Mouse (Mus musculus) liver, embryonic 15.5 days (tissue): Measurements from ENCODE around the gene Osbpl10. TPM values are rescaled to one million over a fixed set of nuclear protein-coding genes. Genes with fewer than 3 reads are reported as not detected.

Experiments
- ATAC-seq: fragments of 200-750 bp; cut with Nextera tagmentation; 2 replicates; pipeline ENCODE4 v1.8.0; 2017; ENCODE audit warnings: moderate number of reproducible peaks, mild to moderate bottlenecking, moderate library complexity; ENCODE audit not compliant: insufficient read depth
- H3K27ac ChIP-seq: fragments of 300-500 bp; sonication (generic); replicated peaks from 2 replicates; pipeline ENCODE4 v1.5.1; 2015; ENCODE audit warnings: mild to moderate bottlenecking, inconsistent platforms
- H3K27me3 ChIP-seq: fragments of 300-500 bp; sonication (generic); 2 replicates; pipeline ENCODE4 v1.6.1; 2015; ENCODE audit warnings: mild to moderate bottlenecking, inconsistent platforms
- H3K36me3 ChIP-seq: fragments of 300-500 bp; sonication (generic); replicated peaks from 2 replicates; pipeline ENCODE4 v1.6.1; 2015; ENCODE audit warnings: moderate library complexity, mild to moderate bottlenecking, inconsistent platforms
- H3K4me1 ChIP-seq: fragments of 300-500 bp; sonication (generic); replicated peaks from 2 replicates; pipeline ENCODE4 v1.6.1; 2015; ENCODE audit warnings: inconsistent platforms
- H3K4me2 ChIP-seq: fragments of 300-500 bp; sonication (generic); 2 replicates; pipeline ENCODE4 v1.6.1; 2015; ENCODE audit warnings: moderate library complexity, mild to moderate bottlenecking, inconsistent platforms
- H3K4me3 ChIP-seq: fragments of 300-500 bp; sonication (generic); replicated peaks from 2 replicates; pipeline ENCODE4 v1.5.1; 2015; ENCODE audit warnings: mild to moderate bottlenecking, inconsistent platforms
- H3K9ac ChIP-seq: fragments of 300-500 bp; sonication (generic); 2 replicates; pipeline ENCODE4 v1.6.1; 2015; ENCODE audit warnings: moderate library complexity, mild to moderate bottlenecking, inconsistent platforms
- H3K9me3 ChIP-seq: fragments of 300-500 bp; sonication (generic); replicated peaks from 2 replicates; pipeline ENCODE4 v1.6.1; 2016; ENCODE audit warnings: inconsistent platforms
- WGBS: fragments of 180-500 bp; shearing (Covaris S2); methylation state at CpG from one replicate; pipeline ENCODE4 v1.1.7; 2015; ENCODE audit warnings: mixed read lengths; ENCODE audit not compliant: insufficient replicate concordance; 5-methylcytosine and 5-hydroxymethylcytosine counted together
- polyA plus RNA-seq: library from polyadenylated mRNA; unstranded; fragments of >200 nt; fragmentation: Nextera tagmentation; extraction: Ambion mirVana; gene quantifications from 2 replicates; pipeline ENCODE4 v1.2.1, GENCODE M21; 2015

The Osbpl10 gene
- polyA plus RNA-seq, 1 experiment from 2014 or later = 0.12 TPM

DNA sequence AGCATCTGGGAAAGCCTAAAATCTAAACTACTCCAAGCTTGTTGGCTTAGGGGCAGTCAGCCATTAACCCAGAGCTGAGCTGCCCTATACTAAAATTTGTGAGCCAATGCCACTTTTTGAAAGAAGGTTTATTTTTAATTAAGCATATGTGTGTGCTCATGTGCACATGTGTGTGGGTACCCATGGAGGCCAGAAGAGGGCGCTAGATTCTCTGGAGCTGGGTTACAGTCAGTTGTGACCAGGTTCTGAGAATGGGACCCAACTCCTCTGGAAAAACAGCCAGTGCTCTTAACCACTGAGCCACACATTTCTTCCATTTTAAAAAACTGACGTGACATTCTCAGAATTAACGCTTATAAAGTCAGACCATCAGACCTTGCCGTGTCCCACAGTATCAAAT is 119.0 kb downstream of the Osbpl10 start:
- H3K36me3 ChIP-seq = no peaks in the 10 kb centered on the region

DNA sequence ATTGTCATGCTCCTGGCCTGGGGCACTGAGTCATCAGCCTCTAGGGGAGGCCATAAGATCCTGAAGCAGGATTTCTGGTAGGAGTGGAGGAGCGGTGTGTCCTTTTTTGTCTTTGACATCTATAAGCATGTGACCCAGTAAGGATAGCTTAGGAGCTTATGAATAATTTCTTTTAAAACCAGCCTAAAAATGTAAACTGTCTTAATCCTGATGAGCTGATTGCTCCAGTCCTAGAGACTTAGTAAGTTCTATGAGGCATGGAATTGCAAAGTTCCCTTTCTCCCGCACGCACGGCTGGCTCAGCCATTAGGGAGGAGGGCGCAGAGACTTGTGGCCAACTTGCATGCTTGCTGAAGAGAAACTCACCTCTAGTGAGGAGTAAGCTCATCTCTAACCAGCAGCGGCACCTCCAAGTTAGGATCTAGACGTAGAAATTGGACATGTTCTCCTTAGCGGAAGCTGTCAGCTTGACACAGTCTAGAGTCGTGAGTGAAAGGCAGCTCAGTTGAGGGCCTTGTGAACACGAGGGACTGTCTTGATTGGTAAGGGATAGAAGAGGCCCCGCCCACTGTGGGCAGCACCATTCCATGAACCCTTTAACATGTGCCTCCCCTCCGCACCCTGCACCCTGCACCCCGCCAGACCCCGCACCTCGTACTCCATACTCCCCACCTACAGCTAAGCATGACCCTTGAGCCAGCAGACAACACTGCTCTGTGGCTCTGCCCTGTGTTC is 122.0 kb downstream of the Osbpl10 start:
- H3K36me3 ChIP-seq = no peaks in the 10 kb centered on the region
- WGBS = 71% methylated on average over 15 of the region's 15 CpGs

More for the DNA sequence above, 119.0 kb downstream of the Osbpl10 start:
- Histone ChIP-seq H3K27ac (no peak overlapping the region), H3K4me2 (no peak overlapping the region), H3K4me1 (no peaks in the 10 kb centered on the region), H3K4me3 (no peak overlapping the region), H3K27me3 (0 out of 2 replicates have a peak, but pooled peaks cover 4% of the 10 kb centered on the region), H3K9me3 (no peaks in the 10 kb centered on the region), H3K9ac (no peak overlapping the region)
- WGBS = 70% methylated on average over 4 of the region's 4 CpGs
- ATAC-seq = no peak

GRCm38 (mm10) chr9:115107430-115107829 is 129.1 kb downstream of the Osbpl10 start:
- H3K36me3 ChIP-seq = no peaks in the 10 kb centered on the region
- WGBS = 83% methylated on average over 7 of the region's 7 CpGs
- no peak overlapping the region for H3K9ac ChIP-seq
- H3K4me1 ChIP-seq = no peaks in the 10 kb centered on the region
- H3K9me3 ChIP-seq = no peaks in the 10 kb centered on the region
- no peak overlapping the region for H3K4me2 ChIP-seq
- H3K27ac ChIP-seq = no peak overlapping the region
- H3K27me3 ChIP-seq = no peaks in the 10 kb centered on the region
- ATAC-seq = no peak
- H3K4me3 ChIP-seq = no peak overlapping the region

More for the DNA sequence above, 122.0 kb downstream of the Osbpl10 start:
- Histone ChIP-seq H3K9ac (no peak overlapping the region), H3K4me2 (no peak overlapping the region), H3K4me1 (no peaks in the 10 kb centered on the region), H3K27me3 (0 out of 2 replicates have a peak, but pooled peaks cover 4% of the 10 kb centered on the region), H3K27ac (no peak overlapping the region), H3K9me3 (no peaks in the 10 kb centered on the region), H3K4me3 (no peak overlapping the region)
- no peak for ATAC-seq

DNA sequence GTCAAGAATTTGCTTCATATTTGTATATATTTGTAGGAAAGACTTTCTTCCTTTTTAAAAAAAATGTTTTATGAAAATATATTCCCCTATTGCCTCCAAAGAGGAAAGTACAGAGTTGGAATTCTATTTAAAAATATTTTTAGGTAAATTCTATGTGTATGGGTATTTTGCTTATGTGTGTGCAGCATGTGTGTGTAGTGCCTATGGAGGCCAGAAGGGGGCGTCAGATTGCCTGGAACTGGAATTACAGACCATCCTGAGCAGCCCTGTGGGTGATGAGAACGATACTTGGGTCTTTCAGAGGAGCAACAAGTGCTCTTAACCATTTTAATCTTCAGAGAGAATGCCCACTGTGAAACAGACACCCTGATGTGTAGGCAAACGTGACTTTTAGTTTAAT is 132.3 kb downstream of the Osbpl10 start:
- Histone ChIP-seq H3K4me2 (no peak overlapping the region), H3K27ac (no peak overlapping the region), H3K9me3 (no peaks in the 10 kb centered on the region), H3K4me3 (no peak overlapping the region), H3K36me3 (no peaks in the 10 kb centered on the region), H3K4me1 (no peaks in the 10 kb centered on the region), H3K9ac (no peak overlapping the region), H3K27me3 (no peaks in the 10 kb centered on the region)
- ATAC-seq = no peak
- WGBS = 47% methylated on average over 3 of the region's 3 CpGs

GRCm38 (mm10) chr9:115117314-115117713 is 138.9 kb downstream of the Osbpl10 start:
- no peak for ATAC-seq
- no peak overlapping the region for H3K4me3 ChIP-seq
- 58% methylated on average over 10 of the region's 10 CpGs for WGBS
- H3K36me3 ChIP-seq = no peaks in the 10 kb centered on the region
- H3K4me1 ChIP-seq = no peaks in the 10 kb centered on the region
- H3K27ac ChIP-seq = no peak overlapping the region
- no peaks in the 10 kb centered on the region for H3K9me3 ChIP-seq
- H3K27me3 ChIP-seq = no peaks in the 10 kb centered on the region
- H3K4me2 ChIP-seq = no peak overlapping the region
- H3K9ac ChIP-seq = no peak overlapping the region

DNA sequence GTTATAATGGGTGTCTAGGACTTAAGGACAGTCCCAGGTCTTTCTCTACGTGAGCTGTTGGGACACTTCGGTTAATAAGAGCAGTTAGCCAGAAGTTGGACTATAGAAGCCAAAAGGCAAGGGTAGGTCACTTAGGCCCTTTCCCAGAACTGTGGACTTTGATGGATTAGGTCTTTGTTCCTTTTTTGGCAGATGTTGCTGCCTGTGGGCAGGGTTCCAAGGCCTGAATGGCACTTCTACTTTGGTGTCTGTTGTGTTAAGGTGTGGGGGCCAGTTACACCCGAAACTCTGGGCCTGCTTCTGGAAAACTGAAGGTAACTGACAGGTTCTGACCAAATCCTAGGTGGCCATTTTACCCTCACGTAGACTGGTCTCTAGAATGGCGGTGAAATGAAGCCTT is 141.9 kb downstream of the Osbpl10 start:
- Histone ChIP-seq H3K27ac (no peak overlapping the region), H3K27me3 (no peaks in the 10 kb centered on the region), H3K4me1 (no peaks in the 10 kb centered on the region), H3K4me2 (no peak overlapping the region), H3K36me3 (no peaks in the 10 kb centered on the region), H3K9ac (no peak overlapping the region), H3K4me3 (no peak overlapping the region), H3K9me3 (no peaks in the 10 kb centered on the region)
- WGBS = 75% methylated on average over 5 of the region's 5 CpGs
- no peak for ATAC-seq

DNA sequence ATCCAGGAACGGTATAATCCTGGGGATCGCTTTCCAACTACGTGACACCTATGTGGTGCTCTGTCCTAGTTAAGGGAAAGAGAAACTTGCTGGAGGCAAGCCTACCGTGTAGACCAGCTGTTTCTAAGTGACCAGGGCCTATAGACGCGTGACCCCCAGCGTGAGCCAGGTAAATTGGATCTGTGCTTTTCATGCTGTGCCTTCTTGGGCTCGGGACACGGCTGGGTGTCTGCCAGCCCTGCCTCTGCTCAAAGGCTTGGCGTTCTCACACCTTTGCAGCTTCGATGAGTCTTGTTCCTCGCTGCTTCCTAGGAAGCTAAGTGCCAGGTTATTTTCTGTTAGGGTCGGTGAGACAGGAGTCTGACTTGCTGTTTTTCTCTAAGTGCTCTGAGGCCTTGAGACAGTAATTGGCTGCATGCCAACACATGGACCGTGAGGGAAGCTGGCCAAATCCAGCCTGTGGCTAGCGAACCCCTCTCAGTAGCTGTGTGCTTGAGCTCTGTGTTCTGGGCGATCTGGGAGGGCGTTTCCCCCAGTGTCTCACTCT is 142.4 kb downstream of the Osbpl10 start:
- Histone ChIP-seq H3K4me2 (no peak overlapping the region), H3K4me1 (no peaks in the 10 kb centered on the region), H3K4me3 (no peak overlapping the region), H3K27me3 (no peaks in the 10 kb centered on the region), H3K9me3 (no peaks in the 10 kb centered on the region), H3K9ac (no peak overlapping the region), H3K36me3 (no peaks in the 10 kb centered on the region), H3K27ac (no peak overlapping the region)
- WGBS = 68% methylated on average over 17 of the region's 17 CpGs
- ATAC-seq = no peak

GRCm38 (mm10) chr9:115127342-115127741 is 149.0 kb downstream of the Osbpl10 start:
- no peaks in the 10 kb centered on the region for H3K36me3 ChIP-seq
- no peak overlapping the region for H3K4me2 ChIP-seq
- H3K27me3 ChIP-seq = no peaks in the 10 kb centered on the region
- H3K4me1 ChIP-seq = no peaks in the 10 kb centered on the region
- no peak overlapping the region for H3K9ac ChIP-seq
- no peak overlapping the region for H3K4me3 ChIP-seq
- no peak overlapping the region for H3K27ac ChIP-seq
- no peaks in the 10 kb centered on the region for H3K9me3 ChIP-seq
- no peak for ATAC-seq
- WGBS = 76% methylated on average over 10 of the region's 10 CpGs

DNA sequence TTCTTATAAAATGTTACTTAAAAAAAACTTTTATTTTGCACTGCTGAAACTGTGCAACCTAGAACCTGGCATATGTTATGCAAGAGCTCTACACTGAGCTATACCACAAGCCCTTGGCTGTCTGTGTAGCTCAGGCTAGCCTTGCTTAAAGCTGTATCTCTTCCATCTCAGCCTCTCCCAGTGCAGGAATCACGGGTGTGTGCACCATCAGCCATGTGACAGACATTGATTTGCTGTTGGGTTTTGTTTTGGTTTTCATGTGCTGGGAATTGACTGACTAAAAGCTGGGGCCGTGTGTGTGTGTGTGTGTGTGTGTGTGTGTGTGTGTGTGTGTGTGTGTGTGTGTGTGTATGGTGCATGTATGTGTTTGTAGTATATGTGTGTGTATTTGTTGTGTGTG is 155.6 kb downstream of the Osbpl10 start:
- Histone ChIP-seq H3K9ac (no peak overlapping the region), H3K4me1 (no peaks in the 10 kb centered on the region), H3K36me3 (no peaks in the 10 kb centered on the region), H3K27me3 (no peaks in the 10 kb centered on the region), H3K4me2 (no peak overlapping the region), H3K4me3 (no peak overlapping the region), H3K9me3 (no peaks in the 10 kb centered on the region), H3K27ac (no peak overlapping the region)
- ATAC-seq = no peak
- 36% methylated on average over 2 of the region's 2 CpGs for WGBS

GRCm38 (mm10) chr9:115134736-115135135 is 156.4 kb downstream of the Osbpl10 start:
- H3K36me3 ChIP-seq = no peaks in the 10 kb centered on the region
- H3K4me1 ChIP-seq = no peaks in the 10 kb centered on the region
- 42% methylated on average over 4 of the region's 4 CpGs for WGBS
- no peak overlapping the region for H3K27ac ChIP-seq
- H3K9ac ChIP-seq = no peak overlapping the region
- no peak overlapping the region for H3K4me3 ChIP-seq
- ATAC-seq = no peak
- no peak overlapping the region for H3K4me2 ChIP-seq
- H3K27me3 ChIP-seq = no peaks in the 10 kb centered on the region
- H3K9me3 ChIP-seq = no peaks in the 10 kb centered on the region

DNA sequence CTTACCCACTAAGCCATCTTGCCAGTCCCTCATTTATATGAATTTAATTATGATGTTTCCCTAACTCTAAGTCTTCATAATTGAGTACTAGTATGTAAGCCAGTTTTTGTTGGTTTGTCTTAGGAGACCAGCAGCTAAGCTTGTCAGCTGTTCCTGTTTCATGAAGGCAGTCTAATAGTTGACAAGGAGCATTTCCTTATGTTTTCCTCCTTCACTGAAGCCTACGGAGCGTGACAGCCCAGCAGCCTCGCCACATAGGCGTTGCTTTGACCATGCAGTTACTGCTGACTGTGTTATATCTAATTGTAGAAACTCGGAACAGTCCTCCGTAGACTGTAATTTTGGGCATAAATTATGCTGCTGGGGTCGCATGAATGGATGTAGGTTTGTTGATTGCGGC is 157.0 kb downstream of the Osbpl10 start:
- Histone ChIP-seq H3K27me3 (no peaks in the 10 kb centered on the region), H3K36me3 (no peaks in the 10 kb centered on the region), H3K9ac (no peak overlapping the region), H3K4me3 (no peak overlapping the region), H3K4me1 (no peaks in the 10 kb centered on the region), H3K4me2 (no peak overlapping the region), H3K27ac (no peak overlapping the region), H3K9me3 (no peaks in the 10 kb centered on the region)
- ATAC-seq = no peak
- 66% methylated on average over 8 of the region's 8 CpGs for WGBS

DNA sequence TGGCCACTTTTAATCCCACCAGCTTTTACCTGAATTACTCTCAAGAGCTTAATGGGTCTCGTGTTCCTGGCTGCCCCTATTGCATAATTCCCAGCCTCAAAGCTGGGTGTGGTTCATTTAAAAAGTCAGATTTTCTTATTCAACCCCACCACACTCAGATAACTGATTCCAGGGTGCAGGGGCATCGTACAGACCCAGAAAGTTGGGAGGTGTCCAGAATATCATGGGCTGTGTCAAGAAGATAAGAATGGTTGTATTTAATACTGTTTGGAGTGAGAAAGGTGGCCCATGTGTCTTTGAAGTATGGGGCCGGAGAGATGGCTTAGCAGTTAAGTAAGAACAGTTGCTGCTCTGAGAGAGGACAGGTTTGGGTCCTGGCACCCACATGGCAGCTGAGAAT is 159.5 kb downstream of the Osbpl10 start:
- Histone ChIP-seq H3K27me3 (no peaks in the 10 kb centered on the region), H3K27ac (no peak overlapping the region), H3K4me2 (no peak overlapping the region), H3K36me3 (no peaks in the 10 kb centered on the region), H3K9ac (no peak overlapping the region), H3K4me3 (no peak overlapping the region), H3K4me1 (no peaks in the 10 kb centered on the region), H3K9me3 (no peaks in the 10 kb centered on the region)
- WGBS = 17% methylated on average over 3 of the region's 3 CpGs
- ATAC-seq = 0 out of 2 replicates have a peak, but pooled peaks have one; percentile 15
